Mouse (Mus musculus): Measurements from ENCODE around the gene Acp4. TPM values are rescaled to one million over a fixed set of nuclear protein-coding genes. Genes with fewer than 3 reads are reported as not detected.
A peak's percentile ranks its signal among the peaks of the same experiment; 100 is the strongest.

Acp4 gene
- polyA plus RNA-seq, 1 experiment from 2014 or later, result not detected

GRCm38 (mm10) chr7:44246984-44247470, 10.2 kb downstream of the Acp4 start:
- Histone ChIP-seq H3K9ac (replicated peaks) (peak overlapping the region; percentile 84), H3K36me3 (replicated peaks; ENCODE audit: insufficient read depth, low read length) (peaks cover 17% of the 10 kb centered on the region), H3K4me2 (ENCODE audit: low read depth, low read length) (peak overlapping the region; percentile 88), H3K4me1 (ENCODE audit: insufficient read depth) (peaks cover 18% of the 10 kb centered on the region), H3K4me3 (ENCODE audit: low read depth, low read length) (peak overlapping the region; percentile 84), H3K9me3 (ENCODE audit: low read length) (no peaks in the 10 kb centered on the region), H3K27me3 (ENCODE audit: insufficient read depth, low read length) (no peaks in the 10 kb centered on the region), H3K27ac (ENCODE audit: low read depth) (peak overlapping the region; percentile 81)
- no peak for DNase-seq
- peak; percentile 48 for ATAC-seq
- TF ChIP-seq EP300 (IDR thresholded peaks at IDR 0.05; ENCODE audit: low read depth) (no peak), CTCF (IDR thresholded peaks at IDR 0.05; ENCODE audit: low read depth) (no peak)
- under 1% methylated on average over 23 of the region's 23 CpGs for WGBS (ENCODE audit: insufficient replicate concordance)

- Histone ChIP-seq H3K9ac (replicated peaks) (peak within 1 kb of the TSS; percentile 84), H3K27ac (ENCODE audit: low read depth) (peak within 1 kb of the TSS; percentile 81), H3K27me3 (ENCODE audit: insufficient read depth, low read length) (no peaks in the 10 kb centered on the region), H3K4me1 (ENCODE audit: insufficient read depth) (peaks cover 18% of the 10 kb centered on the region), H3K9me3 (ENCODE audit: low read length) (no peaks in the 10 kb centered on the region), H3K36me3 (replicated peaks; ENCODE audit: insufficient read depth, low read length) (peaks cover 17% of the 10 kb centered on the region), H3K4me3 (ENCODE audit: low read depth, low read length) (peak within 1 kb of the TSS; percentile 84), H3K4me2 (ENCODE audit: low read depth, low read length) (peak within 1 kb of the TSS; percentile 88)
- ATAC-seq (peak; percentile 93), DNase-seq (peak; percentile 92)
- peak; percentile 87 for TF ChIP-seq EP300 (IDR thresholded peaks at IDR 0.05; ENCODE audit: low read depth)
- TF ChIP-seq CTCF (IDR thresholded peaks at IDR 0.05; ENCODE audit: low read depth), result 0 out of 2 replicates have a peak, but pooled peaks have one; percentile 2
- WGBS (ENCODE audit: insufficient replicate concordance), result under 1% methylated on average over 62 of the region's 62 CpGs
Observed at GRCm38 (mm10) chr7:44246055-44246983, 10.9 kb downstream of the Acp4 start, which contains the start of the genes 1700028J19Rik and 2410002F23Rik. TSS of gene 1700028J19Rik (minus strand) at chr7:44246695. TSS of gene 2410002F23Rik (plus strand) at chr7:44246722.

- 40% methylated on average over 1 of the region's 1 CpGs for WGBS (ENCODE audit: insufficient replicate concordance)
- no peak for TF ChIP-seq EP300 (IDR thresholded peaks at IDR 0.05; ENCODE audit: low read depth)
- TF ChIP-seq CTCF (IDR thresholded peaks at IDR 0.05; ENCODE audit: low read depth), result no peak
- Histone ChIP-seq H3K36me3 (replicated peaks; ENCODE audit: insufficient read depth, low read length) (peaks cover 2% of the 10 kb centered on the region), H3K27me3 (ENCODE audit: insufficient read depth, low read length) (no peaks in the 10 kb centered on the region), H3K4me2 (ENCODE audit: low read depth, low read length) (no peak overlapping the region), H3K27ac (ENCODE audit: low read depth) (no peak overlapping the region), H3K4me1 (ENCODE audit: insufficient read depth) (peaks cover 18% of the 10 kb centered on the region), H3K4me3 (ENCODE audit: low read depth, low read length) (no peak overlapping the region), H3K9me3 (ENCODE audit: low read length) (no peaks in the 10 kb centered on the region), H3K9ac (replicated peaks) (no peak overlapping the region)
- DNase-seq (no peak), ATAC-seq (no peak)
Observed at GRCm38 (mm10) chr7:44244080-44244479, 13.1 kb downstream of the Acp4 start.

- TF ChIP-seq EP300 (IDR thresholded peaks at IDR 0.05; ENCODE audit: low read depth), result no peak
- TF ChIP-seq CTCF (IDR thresholded peaks at IDR 0.05; ENCODE audit: low read depth), result no peak
- peaks cover 10% of the 10 kb centered on the region for H3K4me1 ChIP-seq (ENCODE audit: insufficient read depth)
- H3K4me2 ChIP-seq (ENCODE audit: low read depth, low read length), result no peak overlapping the region
- no peaks in the 10 kb centered on the region for H3K36me3 ChIP-seq (replicated peaks; ENCODE audit: insufficient read depth, low read length)
- no peaks in the 10 kb centered on the region for H3K27me3 ChIP-seq (ENCODE audit: insufficient read depth, low read length)
- no peak for DNase-seq
- no peak for ATAC-seq
- no peak overlapping the region for H3K27ac ChIP-seq (ENCODE audit: low read depth)
- H3K9ac ChIP-seq (replicated peaks), result no peak overlapping the region
- H3K9me3 ChIP-seq (ENCODE audit: low read length), result no peaks in the 10 kb centered on the region
- H3K4me3 ChIP-seq (ENCODE audit: low read depth, low read length), result no peak overlapping the region
- 51% methylated on average over 2 of the region's 2 CpGs for whole genome bisulfite sequencing (ENCODE audit: insufficient replicate concordance)
Observed at GRCm38 (mm10) chr7:44241163-44241562, 16.0 kb downstream of the Acp4 start.

GRCm38 (mm10) chr7:44240712-44241111, 16.5 kb downstream of the Acp4 start:
- Histone ChIP-seq H3K27ac (ENCODE audit: low read depth) (no peak overlapping the region), H3K27me3 (ENCODE audit: insufficient read depth, low read length) (no peaks in the 10 kb centered on the region), H3K4me3 (ENCODE audit: low read depth, low read length) (no peak overlapping the region), H3K36me3 (replicated peaks; ENCODE audit: insufficient read depth, low read length) (no peaks in the 10 kb centered on the region), H3K9me3 (ENCODE audit: low read length) (no peaks in the 10 kb centered on the region), H3K9ac (replicated peaks) (no peak overlapping the region), H3K4me1 (ENCODE audit: insufficient read depth) (peaks cover 8% of the 10 kb centered on the region), H3K4me2 (ENCODE audit: low read depth, low read length) (no peak overlapping the region)
- TF ChIP-seq CTCF (IDR thresholded peaks at IDR 0.05; ENCODE audit: low read depth), result no peak
- no peak for TF ChIP-seq EP300 (IDR thresholded peaks at IDR 0.05; ENCODE audit: low read depth)
- ATAC-seq, result no peak
- no peak for DNase-seq
- 15% methylated on average over 1 of the region's 1 CpGs for WGBS (ENCODE audit: insufficient replicate concordance)

- H3K9me3 ChIP-seq (ENCODE audit: low read length), result no peaks in the 10 kb centered on the region
- WGBS (ENCODE audit: insufficient replicate concordance), result 44% methylated on average over 2 of the region's 2 CpGs
- H3K27me3 ChIP-seq (ENCODE audit: insufficient read depth, low read length), result no peaks in the 10 kb centered on the region
- H3K4me2 ChIP-seq (ENCODE audit: low read depth, low read length), result no peak overlapping the region
- H3K9ac ChIP-seq (replicated peaks), result no peak overlapping the region
- TF ChIP-seq EP300 (IDR thresholded peaks at IDR 0.05; ENCODE audit: low read depth), result no peak
- no peak for TF ChIP-seq CTCF (IDR thresholded peaks at IDR 0.05; ENCODE audit: low read depth)
- no peak overlapping the region for H3K4me3 ChIP-seq (ENCODE audit: low read depth, low read length)
- H3K36me3 ChIP-seq (replicated peaks; ENCODE audit: insufficient read depth, low read length), result no peaks in the 10 kb centered on the region
- ATAC-seq, result no peak
- DNase-seq, result no peak
- no peak overlapping the region for H3K27ac ChIP-seq (ENCODE audit: low read depth)
- H3K4me1 ChIP-seq (ENCODE audit: insufficient read depth), result peaks cover under 1% of the 10 kb centered on the region; the same call in 1 of the 2 replicates
Observed at GRCm38 (mm10) chr7:44239913-44240312, 17.3 kb downstream of the Acp4 start.

Measured in liver, postnatal 0 days (tissue).